8 mouse cellular contexts compared by ENCODE assay signal in the genomic region with DNA sequence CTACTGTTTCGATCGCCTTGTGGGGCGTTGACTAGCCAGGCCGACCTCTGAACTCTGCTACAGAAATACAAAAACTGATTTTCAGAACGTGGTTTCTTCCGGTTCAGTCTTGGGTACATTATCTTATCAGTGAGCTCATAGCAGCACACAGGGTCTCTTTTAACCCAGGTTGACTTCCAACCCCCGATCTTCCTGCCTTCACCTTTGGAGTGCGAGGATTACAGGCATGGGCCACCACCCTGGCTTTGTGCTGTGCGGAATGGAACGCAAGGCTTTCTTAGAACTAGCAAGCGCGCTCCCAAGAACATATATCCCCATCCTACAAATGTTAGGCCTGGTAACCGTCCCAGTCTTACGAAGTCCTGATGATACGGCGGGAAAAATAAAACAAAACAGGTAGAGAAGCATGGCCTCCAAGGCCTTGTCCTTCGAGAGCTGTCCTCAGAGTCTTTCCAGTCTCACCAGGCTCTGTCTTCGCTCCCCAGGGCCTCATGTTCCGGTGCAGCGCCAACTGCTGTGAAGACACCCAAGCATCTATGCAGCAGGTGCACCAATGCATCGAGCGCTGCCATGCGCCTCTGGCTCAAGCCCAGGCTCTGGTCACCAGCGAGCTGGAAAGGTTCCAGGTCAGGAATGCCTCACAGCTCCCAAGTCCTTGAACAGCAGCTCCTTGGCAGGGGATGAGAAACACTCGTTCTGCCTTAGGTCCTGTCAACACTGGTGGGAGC. TPM values are rescaled to one million over a fixed set of nuclear protein-coding genes. Genes with fewer than 3 reads are reported as not detected.
DNase-seq lines count a peak whose midpoint lies in the region; ATAC-seq and TF ChIP-seq lines count a peak whose summit lies in the region.

No protein-coding gene starts in this region.

- TF ChIP-seq POLR2A in thymus, adult 2 months (IDR thresholded peaks at IDR 0.05; ENCODE audit: control insufficient read depth, extremely low read depth, insufficient read depth, low read length, poor library complexity) = no peak

- DNase-seq in layer of hippocampus, adult 11-12 months (ENCODE audit: low spot score) = peak; percentile 32
- no peak for DNase-seq in layer of hippocampus, adult 9-10 months (ENCODE audit: low spot score)
- peak; percentile 28 for DNase-seq in c-Kit-positive CD71-positive TER-119-positive erythroid progenitor cells, embryonic 14.5 days (ENCODE audit: low spot score)
- peak; percentile 52 for DNase-seq in gastrocnemius, adult 2 months
- no peak for DNase-seq in limb, embryonic 10.5 days (ENCODE audit: low spot score)
- no peak for DNase-seq in midbrain, embryonic 11.5 days (ENCODE audit: low spot score, missing footprints)
- no peak for DNase-seq in thymus, adult 2 months

- no peaks in the 10 kb centered on the region for H3K27me3 ChIP-seq in intestine, embryonic 15.5 days (replicated peaks)
- H3K27me3 ChIP-seq in limb, embryonic 10.5 days (ENCODE audit: low read depth, poor library complexity, severe bottlenecking) = no peaks in the 10 kb centered on the region
- no peaks in the 10 kb centered on the region for H3K27me3 ChIP-seq in midbrain, embryonic 11.5 days (ENCODE audit: control insufficient read depth, insufficient read depth, low read length)
- H3K27me3 ChIP-seq in thymus, adult 2 months (ENCODE audit: control insufficient read depth, insufficient read depth, low read length) = no peaks in the 10 kb centered on the region

- peaks cover 10% of the 10 kb centered on the region; the same call in 1 of the 2 replicates for H3K4me1 ChIP-seq in intestine, embryonic 15.5 days (replicated peaks)
- H3K4me1 ChIP-seq in limb, embryonic 10.5 days = peaks cover 16% of the 10 kb centered on the region
- H3K4me1 ChIP-seq in midbrain, embryonic 11.5 days (ENCODE audit: control insufficient read depth, insufficient read depth, low read length) = peaks cover 18% of the 10 kb centered on the region
- peaks cover 12% of the 10 kb centered on the region for H3K4me1 ChIP-seq in thymus, adult 2 months (replicated peaks; ENCODE audit: control insufficient read depth, insufficient read depth, low read length)

- intact Hi-C loops in gastrocnemius, adult 2 months (cut with DNase I) = no loop called here

- H3K4me2 ChIP-seq in intestine, embryonic 15.5 days (replicated peaks) = peak overlapping the region; percentile 85
- peak overlapping the region; percentile 84 for H3K4me2 ChIP-seq in midbrain, embryonic 11.5 days

- peak overlapping the region; percentile 73 for H3K4me3 ChIP-seq in gastrocnemius, adult 2 months
- H3K4me3 ChIP-seq in intestine, embryonic 15.5 days (replicated peaks) = peak overlapping the region; percentile 70
- peak overlapping the region; percentile 75 for H3K4me3 ChIP-seq in limb, embryonic 10.5 days
- peak overlapping the region; percentile 65 for H3K4me3 ChIP-seq in midbrain, embryonic 11.5 days (ENCODE audit: low read depth, low read length)
- H3K4me3 ChIP-seq in thymus, adult 2 months (ENCODE audit: control insufficient read depth, insufficient read depth, low read length) = peak overlapping the region; percentile 71

- H3K9ac ChIP-seq in intestine, embryonic 15.5 days = peak overlapping the region; percentile 76
- H3K9ac ChIP-seq in midbrain, embryonic 11.5 days (ENCODE audit: low read length) = peak overlapping the region; percentile 84

- no peaks in the 10 kb centered on the region for H3K9me3 ChIP-seq in intestine, embryonic 15.5 days
- no peaks in the 10 kb centered on the region for H3K9me3 ChIP-seq in limb, embryonic 10.5 days (replicated peaks)
- H3K9me3 ChIP-seq in midbrain, embryonic 11.5 days (ENCODE audit: control insufficient read depth, low read length) = no peaks in the 10 kb centered on the region

- no peak; the same call in 1 of the 2 replicates for ATAC-seq in intestine, embryonic 15.5 days
- no peak; the same call in 1 of the 2 replicates for ATAC-seq in midbrain, embryonic 11.5 days (ENCODE audit: low FRiP score)

- WGBS in intestine, embryonic 15.5 days = 39% methylated on average over 25 of the region's 25 CpGs
- 55% methylated on average over 25 of the region's 25 CpGs for WGBS in limb, embryonic 10.5 days
- WGBS in midbrain, embryonic 11.5 days = 47% methylated on average over 25 of the region's 25 CpGs
- WGBS in thymus, adult 2 months = 55% methylated on average over 25 of the region's 25 CpGs

- TF ChIP-seq CTCF in gastrocnemius, adult 2 months (IDR thresholded peaks at IDR 0.05) = no peak
- TF ChIP-seq CTCF in thymus, adult 2 months (IDR thresholded peaks at IDR 0.05; ENCODE audit: borderline replicate concordance, control insufficient read depth, extremely low read depth, insufficient read depth, low read length, poor library complexity) = no peak

- H3K36me3 ChIP-seq in intestine, embryonic 15.5 days = 0 out of 2 replicates have a peak, but pooled peaks cover 6% of the 10 kb centered on the region
- peaks cover 25% of the 10 kb centered on the region for H3K36me3 ChIP-seq in limb, embryonic 10.5 days
- no peaks in the 10 kb centered on the region for H3K36me3 ChIP-seq in midbrain, embryonic 11.5 days (ENCODE audit: control insufficient read depth, insufficient read depth, low read length)
- H3K36me3 ChIP-seq in thymus, adult 2 months (ENCODE audit: control insufficient read depth, insufficient read depth, low read length) = no peaks in the 10 kb centered on the region

- peak overlapping the region; percentile 95 for H3K27ac ChIP-seq in gastrocnemius, adult 2 months
- H3K27ac ChIP-seq in intestine, embryonic 15.5 days = peak overlapping the region; percentile 86
- H3K27ac ChIP-seq in limb, embryonic 10.5 days = peak overlapping the region; percentile 93
- no peak overlapping the region; the same call in 1 of the 2 replicates for H3K27ac ChIP-seq in midbrain, embryonic 11.5 days (ENCODE audit: low read depth, low read length)
- H3K27ac ChIP-seq in thymus, adult 2 months (ENCODE audit: control insufficient read depth, insufficient read depth, low read length) = peak overlapping the region; percentile 40; the same call in 1 of the 2 replicates

RNA-seq across cellular contexts. Expression of gene Fam136a, which starts 0.8 kb away (rescaled TPM):
- total RNA-seq in gastrocnemius, adult 2 months (2021) = 10 to 100 TPM; 11.7 to 17.6 TPM
- polyA plus RNA-seq in intestine, embryonic 15.5 days (2015; fragmentation: Nextera tagmentation; extraction: Ambion mirVana) = 161 and 167 TPM in 2 replicates
- polyA plus RNA-seq in limb, embryonic 10.5 days (2016; fragmentation: Nextera tagmentation; extraction: Ambion mirVana) = 189 and 214 TPM in 2 replicates
- 147 and 152 TPM in 2 replicates for polyA plus RNA-seq in midbrain, embryonic 11.5 days (2014; fragmentation: Nextera tagmentation; extraction: Ambion mirVana)
- 14.3 and 15.3 TPM in 2 replicates for polyA plus RNA-seq in thymus, adult 2 months (2012; rRNA removed)

RNA-seq across cellular contexts. Expression of gene Snrpg, which starts 4.8 kb away (rescaled TPM):
- 10 to 100 TPM; 23.3 to 37.8 TPM for total RNA-seq in gastrocnemius, adult 2 months (2021)
- 541 and 603 TPM in 2 replicates for polyA plus RNA-seq in intestine, embryonic 15.5 days (2015; fragmentation: Nextera tagmentation; extraction: Ambion mirVana)
- 932 and 987 TPM in 2 replicates for polyA plus RNA-seq in limb, embryonic 10.5 days (2016; fragmentation: Nextera tagmentation; extraction: Ambion mirVana)
- polyA plus RNA-seq in midbrain, embryonic 11.5 days (2014; fragmentation: Nextera tagmentation; extraction: Ambion mirVana) = 658 and 748 TPM in 2 replicates
- 67.2 and 87.1 TPM in 2 replicates for polyA plus RNA-seq in thymus, adult 2 months (2012; rRNA removed)

RNA-seq across cellular contexts. Expression of gene Pcyox1, which starts 30.7 kb away (rescaled TPM):
- total RNA-seq in gastrocnemius, adult 2 months (2021) = 10 to 100 TPM; 49.7 to 50.8 TPM
- polyA plus RNA-seq in intestine, embryonic 15.5 days (2015; fragmentation: Nextera tagmentation; extraction: Ambion mirVana) = 73.9 and 79.8 TPM in 2 replicates
- 50.6 and 59.5 TPM in 2 replicates for polyA plus RNA-seq in limb, embryonic 10.5 days (2016; fragmentation: Nextera tagmentation; extraction: Ambion mirVana)
- 107 and 119 TPM in 2 replicates for polyA plus RNA-seq in midbrain, embryonic 11.5 days (2014; fragmentation: Nextera tagmentation; extraction: Ambion mirVana)
- polyA plus RNA-seq in thymus, adult 2 months (2012; rRNA removed) = 14.9 and 15.8 TPM in 2 replicates

RNA-seq across cellular contexts. Expression of gene Tia1, which starts 37.7 kb away (rescaled TPM):
- total RNA-seq in gastrocnemius, adult 2 months (2021) = 10 to 100 TPM; 20.7 to 22.7 TPM
- 121 and 132 TPM in 2 replicates for polyA plus RNA-seq in intestine, embryonic 15.5 days (2015; fragmentation: Nextera tagmentation; extraction: Ambion mirVana)
- polyA plus RNA-seq in limb, embryonic 10.5 days (2016; fragmentation: Nextera tagmentation; extraction: Ambion mirVana) = 174 and 235 TPM in 2 replicates
- 241 and 255 TPM in 2 replicates for polyA plus RNA-seq in midbrain, embryonic 11.5 days (2014; fragmentation: Nextera tagmentation; extraction: Ambion mirVana)
- polyA plus RNA-seq in thymus, adult 2 months (2012; rRNA removed) = 73.1 and 83.4 TPM in 2 replicates

Comparison
In these comparisons a context has a peak if more than half of its experiments do, and no peak if none do; other contexts are left out.
1. DNase-seq: peak in layer of hippocampus, adult 11-12 months (single experiment), c-Kit-positive CD71-positive TER-119-positive erythroid progenitor cells, embryonic 14.5 days (single experiment) and gastrocnemius, adult 2 months (single experiment); none in layer of hippocampus, adult 9-10 months (single experiment), limb, embryonic 10.5 days (single experiment), midbrain, embryonic 11.5 days (single experiment) and thymus, adult 2 months (single experiment).
2. Peak in every context shown above with its lines, with median percentiles within 50 percentile points of each other: H3K4me3 ChIP-seq.